Mouse (Mus musculus): ENCODE measurements at regions not wholly inside any gene's neighbourhood (a gene's known extent, or its start where the extent isn't known, plus 50 kb on each side); places are given as distances from the start of the nearest gene placed in this dataset.

GRCm38 (mm10) chr13:25899871-25900270 is 629.6 kb upstream of the Nrsn1 start:
- TF ChIP-seq GATA1 (IDR thresholded peaks at IDR 0.05; ENCODE audit: borderline replicate concordance, low read length) (no peak), FLI1 (IDR thresholded peaks at IDR 0.05; ENCODE audit: low read length) (no peak)

Data from megakaryocyte, embryonic 14.5 days (primary cell).